Mouse (Mus musculus): ENCODE data around the gene Pde4dip. TPM values are rescaled to one million over a fixed set of nuclear protein-coding genes. Genes with fewer than 3 reads are reported as not detected.

The Pde4dip gene
- total RNA-seq, 2 experiments from 2014 or later, result 221 to 232 TPM

DNA sequence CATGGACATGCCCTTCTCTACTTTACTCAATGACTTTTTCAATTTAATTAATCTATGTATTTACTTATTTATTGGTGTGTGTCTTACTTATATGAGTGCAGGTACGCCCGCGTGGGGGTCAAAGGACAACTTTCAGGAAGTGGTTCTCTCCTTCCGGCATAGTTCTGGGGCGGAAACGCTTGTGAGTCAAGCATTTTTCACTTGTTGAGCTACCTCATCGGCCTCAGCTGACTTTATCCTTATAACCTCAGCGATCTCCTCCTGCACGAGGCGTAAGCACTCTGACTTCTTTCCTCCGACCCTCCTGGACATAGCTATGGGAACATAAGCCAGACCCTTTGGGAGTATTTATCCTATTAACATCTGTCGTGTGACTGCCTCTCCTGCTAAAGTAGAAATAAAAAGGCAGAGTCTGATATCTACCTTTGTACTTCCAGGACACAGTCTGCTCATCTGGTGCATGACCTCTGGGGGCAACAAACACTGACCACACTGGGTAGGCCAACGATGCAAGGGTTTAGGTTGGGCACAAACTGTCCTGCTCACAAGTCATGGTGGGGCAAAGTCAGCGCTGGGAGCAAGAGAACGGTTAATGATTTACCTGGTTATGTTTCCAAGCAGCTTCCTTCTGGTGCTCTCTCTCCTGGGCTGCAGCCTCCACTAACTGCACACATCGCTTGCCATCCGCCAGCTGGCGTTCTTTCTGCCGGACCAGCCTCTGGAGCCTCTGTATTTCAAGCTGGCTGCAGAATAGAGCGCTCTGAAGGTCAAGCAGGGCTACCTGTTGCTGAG lies 132.0 kb downstream of the Pde4dip start:
- no peak for DNase-seq (ENCODE audit: low spot score in 2 of 2)

DNA sequence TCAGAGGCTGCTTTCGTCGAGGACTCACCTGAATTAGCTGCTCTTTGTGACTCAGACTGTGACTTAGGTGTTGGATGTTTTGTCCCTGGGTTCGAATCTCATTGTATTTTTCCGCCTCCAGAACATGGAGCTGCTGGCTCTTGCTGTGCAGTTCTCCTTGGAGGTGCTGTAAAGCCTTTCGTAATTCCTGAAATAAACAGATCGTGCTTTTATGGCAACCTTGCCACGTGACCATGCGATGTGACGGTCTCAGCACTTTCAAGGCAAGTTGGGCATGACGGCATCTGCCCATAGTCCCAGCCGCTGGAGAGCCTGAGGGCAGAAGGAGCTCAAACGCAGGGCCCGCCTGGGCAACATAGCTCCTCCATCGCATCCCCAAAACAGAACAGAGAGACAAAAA lies 133.1 kb downstream of the Pde4dip start:
- DNase-seq (ENCODE audit: low spot score in 2 of 2), result no peak

DNA sequence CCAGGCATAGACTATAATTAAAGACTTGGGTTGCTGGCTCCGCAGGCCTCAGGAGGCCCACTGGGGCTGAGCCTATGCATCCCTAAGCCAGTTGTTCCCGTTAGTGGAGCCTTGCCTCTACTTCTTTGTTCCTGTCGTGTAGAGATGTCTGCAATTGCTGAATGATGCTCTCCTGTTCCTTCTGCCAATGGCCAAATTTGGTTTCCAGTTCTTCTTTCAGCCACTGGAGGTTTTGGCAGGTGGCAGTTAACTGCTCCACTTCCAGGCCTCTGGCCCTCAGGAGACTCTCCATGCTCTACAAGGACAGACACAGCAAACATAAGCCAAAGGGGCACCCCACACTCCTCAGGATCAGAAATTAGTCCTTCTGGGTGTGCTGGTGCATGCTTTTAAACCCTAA lies 135.6 kb downstream of the Pde4dip start:
- DNase-seq (ENCODE audit: low spot score in 2 of 2), result no peak

DNA sequence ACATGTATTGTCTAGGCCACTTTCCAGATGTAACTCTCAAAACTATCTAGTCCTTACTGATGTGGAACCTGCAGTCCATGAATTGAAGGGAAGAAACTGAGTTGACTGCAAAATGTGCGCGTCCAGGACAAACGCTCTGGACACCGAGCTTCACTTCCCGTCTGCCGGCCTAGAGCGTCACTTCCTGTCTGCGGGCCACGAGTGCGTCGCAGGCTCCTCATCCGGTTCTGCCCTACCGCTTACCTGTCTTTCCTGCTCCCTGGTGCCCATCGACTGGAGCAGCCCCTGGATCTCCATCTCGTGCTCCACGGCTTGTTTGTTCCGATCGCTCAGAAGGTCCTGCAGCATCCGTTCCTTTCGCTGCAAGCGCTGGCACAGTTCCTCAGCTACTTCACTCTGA lies 136.9 kb downstream of the Pde4dip start:
- no peak for DNase-seq (ENCODE audit: low spot score in 2 of 2)

DNA sequence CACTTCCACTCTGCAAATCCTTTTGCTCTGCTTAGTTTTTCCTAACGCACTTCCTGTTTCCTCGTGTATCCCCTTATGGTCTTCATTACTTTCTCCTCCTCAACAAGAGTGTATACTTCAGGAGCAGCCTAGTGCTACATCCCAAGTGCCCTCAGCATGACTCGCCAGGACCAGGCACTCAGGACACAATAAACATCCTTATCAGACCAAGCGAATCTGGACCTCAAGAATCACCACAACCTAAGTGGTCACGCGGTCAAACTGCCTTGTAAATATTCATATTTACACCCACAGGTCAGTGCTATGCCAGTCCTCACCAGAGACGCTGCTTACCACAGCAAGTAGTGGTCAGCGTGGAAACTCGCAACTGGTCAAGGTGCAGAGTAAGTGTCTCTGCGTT lies 139.7 kb downstream of the Pde4dip start:
- DNase-seq (ENCODE audit: low spot score in 2 of 2), result no peak

DNA sequence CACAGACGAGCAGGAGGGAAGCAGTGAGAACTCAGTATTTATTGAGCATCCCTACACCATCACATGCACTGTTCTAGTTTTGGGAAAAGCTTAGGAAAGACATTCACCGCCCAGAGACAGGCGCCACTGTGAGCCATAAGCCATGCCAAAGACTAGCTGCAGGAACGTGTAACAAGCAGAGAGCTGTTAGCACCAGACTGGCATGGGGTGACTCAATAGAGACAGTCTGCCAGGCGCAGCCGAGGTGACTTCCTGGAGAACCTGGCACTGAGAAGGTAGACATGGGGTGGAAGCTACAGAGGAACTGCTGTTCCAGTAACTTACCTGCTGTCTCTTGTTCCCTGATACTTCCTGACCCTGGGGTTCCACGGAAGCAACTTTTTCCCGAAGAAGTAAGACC lies 145.7 kb downstream of the Pde4dip start:
- no peak for DNase-seq (ENCODE audit: low spot score in 2 of 2)

DNA sequence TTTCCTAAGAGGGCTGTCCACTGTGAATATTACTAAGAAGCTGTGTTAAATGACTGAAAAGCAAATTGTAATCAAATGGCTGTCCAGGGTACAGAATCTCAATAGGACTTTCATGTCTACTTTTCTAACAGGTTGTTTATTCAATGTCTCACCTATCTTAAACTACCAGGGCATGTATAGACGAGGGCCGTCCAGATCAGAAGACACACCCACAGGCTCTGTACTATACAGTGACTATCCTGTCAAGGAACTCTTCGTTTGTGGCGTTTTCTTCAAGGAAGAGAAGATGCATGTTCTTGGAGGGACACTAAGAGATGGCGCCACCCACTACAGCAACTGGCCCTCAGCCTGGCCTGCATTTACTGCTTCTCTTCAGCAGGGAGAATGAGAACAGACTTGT lies 152.9 kb downstream of the Pde4dip start:
- DNase-seq (ENCODE audit: low spot score in 2 of 2), result no peak

DNA sequence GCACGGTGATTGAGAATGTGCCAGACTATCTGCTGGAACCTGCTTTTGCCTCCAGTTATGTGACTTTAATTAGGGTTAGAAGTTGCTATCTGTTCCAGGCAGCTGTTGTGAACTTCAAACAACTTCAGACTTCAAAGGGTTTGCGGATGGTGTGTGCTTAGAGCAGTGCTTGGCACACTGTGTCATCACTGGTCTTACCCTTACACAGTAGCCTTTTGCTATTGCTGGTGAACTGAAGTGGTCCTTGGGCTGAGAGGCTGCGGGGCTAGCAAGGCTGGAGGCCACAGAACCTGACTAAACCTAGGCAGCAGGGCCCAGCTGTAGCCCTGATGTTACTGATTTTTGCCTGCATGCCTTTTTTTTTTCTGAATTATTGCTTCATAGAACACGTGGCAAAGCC lies 154.2 kb downstream of the Pde4dip start:
- DNase-seq (ENCODE audit: low spot score in 2 of 2), result no peak

DNA sequence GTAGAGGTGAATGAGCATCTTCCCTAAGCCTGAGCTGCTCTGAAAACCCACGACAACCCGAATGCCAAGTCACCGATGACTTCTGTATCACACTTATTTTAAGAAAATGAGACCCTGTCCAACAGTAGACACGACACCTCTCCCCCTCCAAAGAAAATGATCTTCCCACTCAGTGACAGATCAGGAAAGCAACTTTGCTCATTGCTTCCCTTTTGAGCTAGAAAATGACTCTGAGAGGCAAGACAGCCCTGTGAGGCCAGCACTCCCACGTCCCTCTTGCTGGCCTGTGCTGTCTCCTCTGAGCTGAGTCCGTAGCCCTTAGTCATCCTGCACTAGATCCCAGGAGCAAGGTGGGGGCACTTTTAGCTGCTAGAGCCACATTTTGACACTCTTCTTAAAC lies 155.9 kb downstream of the Pde4dip start:
- no peak for DNase-seq (ENCODE audit: low spot score in 2 of 2)

DNA sequence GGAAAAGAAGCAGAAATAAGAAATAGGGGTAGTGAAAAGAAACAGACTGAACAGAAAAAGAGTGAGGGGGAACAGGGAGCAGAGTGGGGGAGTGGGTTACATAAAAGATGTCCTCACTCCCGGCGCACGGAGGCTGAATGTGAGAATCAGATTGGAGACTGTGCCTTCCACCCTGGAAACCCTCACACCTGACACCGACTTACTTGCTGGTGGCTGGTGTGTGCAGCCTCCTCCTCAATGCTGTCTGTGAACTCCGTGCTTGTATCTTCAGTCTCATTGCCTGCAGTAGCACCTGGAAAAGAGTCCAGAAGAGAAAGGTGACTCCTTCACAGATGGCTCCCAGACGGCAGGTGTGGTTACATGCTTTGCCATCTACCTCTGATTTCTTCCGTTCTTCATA lies 157.9 kb downstream of the Pde4dip start:
- DNase-seq (ENCODE audit: low spot score in 2 of 2), result no peak

DNA sequence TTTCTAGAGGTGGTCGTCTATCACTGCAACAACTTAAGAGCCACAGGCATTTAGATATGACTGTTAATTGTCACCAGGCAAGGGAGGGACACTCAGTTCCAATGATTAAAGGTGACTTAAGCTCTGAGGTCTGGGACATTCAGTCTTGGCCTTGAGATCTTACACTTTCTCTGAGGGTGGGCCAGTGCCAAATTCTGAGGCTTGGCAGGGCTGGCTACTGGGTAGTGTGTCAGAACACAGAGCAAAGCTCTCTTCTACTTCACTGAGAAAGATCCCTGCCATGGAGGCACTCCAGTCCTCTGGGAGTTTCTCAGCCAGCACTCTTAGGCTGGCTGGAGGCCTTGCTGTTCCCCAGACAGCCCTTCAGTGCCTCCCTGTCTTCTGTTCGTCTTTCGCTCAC lies 158.4 kb downstream of the Pde4dip start:
- DNase-seq (ENCODE audit: low spot score in 2 of 2), result peak; percentile 28 to 32

DNA sequence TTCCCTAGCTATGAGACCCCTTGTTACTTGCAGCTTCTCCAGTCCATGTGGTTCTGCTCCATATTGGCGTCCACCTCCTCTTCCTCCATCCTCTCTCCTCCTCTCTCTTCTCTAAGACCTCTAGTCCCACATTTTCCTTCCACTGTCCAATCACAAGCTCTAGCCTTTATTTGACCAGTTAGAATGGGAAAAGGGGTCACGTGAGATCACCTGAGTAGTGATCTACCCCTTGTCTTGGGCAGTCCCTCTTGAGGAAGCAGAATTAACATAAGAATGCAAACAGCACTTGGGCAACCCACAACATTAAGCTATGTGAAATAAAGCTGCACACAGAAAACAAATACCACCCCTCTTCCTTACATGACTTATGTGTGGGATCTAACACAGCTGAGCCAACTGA lies 160.7 kb downstream of the Pde4dip start:
- DNase-seq (ENCODE audit: low spot score in 2 of 2), result no peak

DNA sequence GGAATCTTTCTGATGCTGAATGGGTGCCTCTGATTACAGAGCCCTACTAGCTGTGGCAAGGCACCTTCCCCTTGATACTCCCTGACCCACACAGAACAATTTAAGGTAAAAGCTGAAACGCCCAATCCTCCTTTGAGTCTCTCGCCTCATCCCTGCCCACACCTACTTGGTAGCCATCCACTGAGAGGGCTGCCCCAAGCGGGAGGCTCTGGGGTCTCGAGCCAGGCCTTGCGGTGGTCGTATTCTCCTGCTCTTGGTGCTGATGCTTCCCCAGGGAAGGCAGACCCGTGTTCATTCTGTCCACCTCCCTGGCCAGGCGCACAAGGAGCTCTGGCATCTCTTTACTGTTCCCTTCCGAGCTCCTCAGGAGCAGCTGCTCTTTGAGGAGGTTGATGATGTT lies 169.4 kb downstream of the Pde4dip start:
- DNase-seq (ENCODE audit: low spot score in 2 of 2), result no peak

DNA sequence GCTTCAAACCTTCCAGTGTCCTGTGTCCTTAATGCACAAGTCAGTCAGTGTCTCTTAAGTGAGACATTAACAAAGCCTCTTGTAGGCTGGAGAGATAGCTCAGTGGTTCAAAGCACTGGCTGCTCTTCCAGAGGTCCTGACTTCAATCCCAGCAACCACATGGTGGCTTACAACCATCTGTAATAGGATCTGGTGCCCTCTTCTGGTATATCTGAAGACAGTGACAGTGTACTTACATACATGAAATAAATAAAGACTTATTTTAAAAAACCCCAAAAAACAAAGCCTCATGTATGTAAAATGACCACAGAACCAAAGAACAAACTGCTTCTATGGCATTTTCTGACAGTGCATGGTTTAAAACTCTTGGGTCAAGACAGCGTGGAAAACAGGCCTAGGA lies 172.6 kb downstream of the Pde4dip start:
- DNase-seq (ENCODE audit: low spot score in 2 of 2), result no peak

DNA sequence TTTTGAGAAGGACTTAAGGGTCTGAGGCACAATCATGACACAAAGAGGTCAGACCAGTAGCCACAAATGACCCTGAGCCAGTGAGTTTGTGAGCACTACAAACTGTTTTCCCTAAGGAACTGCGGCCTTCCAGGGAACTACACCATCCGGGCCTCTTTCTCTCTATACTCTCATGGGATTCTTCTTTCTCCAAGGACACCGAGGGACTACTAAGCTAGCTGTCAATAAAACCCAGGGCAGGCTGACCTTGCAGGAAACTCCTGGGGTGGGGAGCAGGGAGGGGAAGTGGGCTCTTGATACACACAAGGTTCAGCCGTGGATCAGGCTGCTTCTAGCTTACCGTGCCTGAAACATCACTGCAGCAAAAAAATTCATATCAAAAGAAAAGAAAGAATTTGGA lies 177.6 kb downstream of the Pde4dip start:
- no peak for DNase-seq (ENCODE audit: low spot score in 2 of 2)

DNA sequence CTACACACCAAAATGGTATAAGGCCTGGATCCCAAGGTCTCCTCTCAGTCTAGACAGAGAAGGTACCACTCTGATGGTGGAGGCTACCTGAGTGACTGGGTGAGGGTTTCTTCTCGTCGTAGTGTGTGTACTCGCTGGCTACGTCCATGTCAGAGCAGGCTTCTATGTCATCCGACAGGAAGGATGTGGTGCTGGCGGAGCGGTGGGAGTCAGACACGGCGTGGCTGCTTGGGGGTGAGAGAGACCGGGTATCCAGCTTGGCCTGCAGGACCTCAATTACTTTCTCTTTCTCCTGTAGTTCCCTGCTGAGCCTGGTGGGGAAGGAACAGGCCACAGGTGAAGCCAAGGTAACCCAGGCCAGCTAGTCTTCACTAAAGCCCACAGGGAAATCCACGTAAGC lies 178.4 kb downstream of the Pde4dip start:
- no peak for DNase-seq (ENCODE audit: low spot score in 2 of 2)

DNA sequence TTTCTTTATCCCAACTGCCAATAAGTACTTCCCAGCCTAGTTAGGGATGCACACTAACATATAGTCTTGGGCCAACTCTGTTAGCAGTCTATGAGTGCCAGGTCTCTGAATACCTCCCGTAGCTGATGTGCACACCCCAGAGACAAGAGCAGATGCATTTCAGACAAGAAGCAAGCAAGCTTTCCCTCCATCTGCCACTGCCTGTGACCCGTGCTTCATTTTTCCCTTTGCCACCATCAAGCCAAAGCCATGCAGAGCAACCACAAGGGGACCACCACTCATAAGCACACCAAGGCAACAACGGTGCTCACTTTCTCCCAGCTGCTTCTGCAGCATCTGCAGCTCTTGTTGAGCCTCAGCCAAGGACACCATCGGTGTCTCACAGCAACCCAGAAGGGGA lies 181.9 kb downstream of the Pde4dip start:
- DNase-seq (ENCODE audit: low spot score in 2 of 2), result no peak

DNA sequence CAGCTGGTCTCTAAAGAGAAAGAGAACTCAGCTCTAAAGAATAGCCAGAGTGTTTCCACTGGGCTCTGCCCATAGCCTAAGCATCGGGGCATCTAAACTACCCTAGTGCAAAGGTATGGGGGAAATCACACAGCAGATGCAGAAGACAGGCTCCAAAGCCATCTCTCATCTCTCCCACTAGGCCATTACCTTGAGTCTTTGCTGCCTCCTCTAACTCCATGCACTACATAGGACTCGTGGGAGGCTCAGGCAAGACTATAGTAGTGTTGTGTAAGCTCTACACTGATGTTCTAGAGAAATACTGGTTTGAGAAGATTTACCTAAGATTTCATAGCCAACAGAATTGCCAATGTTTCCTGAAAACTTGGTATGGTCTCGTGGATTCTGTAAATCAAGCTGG lies 183.0 kb downstream of the Pde4dip start:
- no peak for DNase-seq (ENCODE audit: low spot score in 2 of 2)

DNA sequence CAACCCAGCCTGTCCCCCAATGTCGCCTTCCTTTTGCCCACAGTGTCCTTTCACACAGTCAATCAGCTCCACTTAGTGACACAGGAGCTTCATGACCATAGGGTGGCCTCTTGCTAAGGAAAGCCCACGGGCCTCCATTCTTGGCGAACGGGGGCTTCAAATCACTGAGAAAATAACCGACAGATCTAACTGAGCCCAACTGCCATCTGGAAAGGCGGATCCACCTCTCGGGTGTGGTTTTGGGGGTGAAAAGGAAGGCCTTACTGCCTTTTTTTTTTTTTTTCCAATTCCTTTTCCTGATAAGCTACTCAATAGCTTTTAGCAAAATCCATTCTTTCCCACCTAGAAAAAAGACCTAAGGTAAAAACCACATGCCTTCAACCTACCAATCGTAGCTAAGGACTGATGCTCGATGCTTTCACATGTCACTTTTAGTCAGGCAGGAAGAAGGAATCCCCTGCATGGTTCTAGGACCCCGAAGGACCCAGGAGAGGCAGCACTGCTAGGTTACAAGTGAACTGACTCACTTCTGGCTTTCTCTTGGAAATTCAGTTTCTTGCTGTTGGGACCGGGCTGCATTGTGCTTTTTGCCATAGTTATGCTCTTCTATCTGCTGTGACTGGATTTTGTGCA lies 185.9 kb downstream of the Pde4dip start:
- DNase-seq (ENCODE audit: low spot score in 2 of 2), result no peak

DNA sequence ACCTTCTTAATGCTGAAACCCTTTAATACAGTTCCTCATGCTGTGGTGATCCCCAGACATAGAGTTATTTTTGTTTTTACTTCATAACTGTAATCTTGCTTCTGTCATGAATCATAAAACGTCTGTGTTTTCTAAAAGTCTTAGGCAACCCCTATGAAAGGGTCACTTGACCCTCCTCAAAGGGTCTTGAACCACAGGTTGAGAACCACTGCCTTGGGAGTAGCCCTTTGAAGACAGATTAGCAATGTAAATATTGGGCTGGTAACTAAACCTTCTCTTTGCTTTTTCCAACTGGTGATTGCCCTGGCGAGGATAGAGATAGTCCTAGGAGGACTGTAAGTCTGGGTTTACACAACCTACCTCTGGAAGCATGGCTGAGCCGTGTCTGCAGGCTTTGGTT lies 187.3 kb downstream of the Pde4dip start:
- no peak for DNase-seq (ENCODE audit: low spot score in 2 of 2)

DNA sequence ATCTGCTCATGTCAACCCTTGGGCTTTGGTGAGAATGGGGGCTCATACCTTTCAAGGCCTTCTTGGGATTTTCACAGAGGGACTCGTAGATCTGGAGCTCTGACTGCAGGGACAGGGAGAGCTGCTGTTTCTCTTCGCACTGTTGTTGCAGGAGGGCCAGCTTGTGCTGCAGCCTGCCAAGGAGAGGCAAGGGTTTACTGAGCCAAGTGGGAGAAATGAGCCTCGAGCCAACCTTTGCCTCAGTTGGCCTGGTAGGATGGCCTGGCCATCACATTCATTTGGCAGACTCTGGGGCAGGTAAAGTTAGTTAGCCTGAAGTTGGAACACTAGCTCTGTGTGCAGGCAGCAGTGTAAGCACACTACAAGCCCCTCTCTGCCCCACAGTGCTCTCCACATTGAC lies 189.4 kb downstream of the Pde4dip start:
- no peak for DNase-seq (ENCODE audit: low spot score in 2 of 2)

DNA sequence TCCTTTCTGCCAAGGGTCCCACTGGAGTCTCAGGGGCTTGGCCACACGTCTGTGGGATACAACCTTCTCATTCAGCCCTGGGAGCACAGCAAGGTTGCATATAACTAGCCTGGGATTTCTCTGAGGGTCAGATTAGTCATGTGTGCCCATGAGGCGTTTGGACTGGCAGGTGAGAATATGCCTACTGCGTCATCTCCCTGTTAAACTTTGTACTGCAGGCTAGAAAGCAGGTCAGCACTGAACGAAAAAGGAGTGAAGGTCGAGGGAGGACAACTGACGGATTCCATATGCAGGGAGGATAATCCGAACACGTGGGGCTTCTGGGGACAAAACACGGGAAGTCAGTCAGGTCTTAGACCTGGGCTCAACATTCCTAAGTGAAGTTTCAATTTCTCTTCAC lies 191.2 kb downstream of the Pde4dip start:
- DNase-seq (ENCODE audit: low spot score in 2 of 2), result no peak

DNA sequence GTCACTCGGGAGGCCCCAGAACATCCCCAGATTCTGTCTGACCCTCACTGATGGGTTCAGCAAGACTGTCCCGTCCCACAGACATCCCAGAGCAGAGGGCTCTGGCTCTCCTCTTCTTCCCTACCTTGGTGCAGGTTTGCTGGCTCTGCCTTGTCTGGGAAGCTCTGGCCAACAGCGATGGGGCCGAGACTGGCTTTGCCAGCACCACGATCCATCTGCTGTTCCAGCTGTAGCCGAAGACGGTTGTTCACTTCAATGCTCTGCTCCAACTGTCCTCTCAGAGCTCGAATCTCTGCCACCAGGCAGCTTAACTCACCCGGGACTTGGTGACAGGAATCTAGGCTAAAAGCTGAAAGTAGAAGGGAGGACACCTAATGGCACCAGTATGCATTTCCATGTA lies 191.6 kb downstream of the Pde4dip start:
- DNase-seq (ENCODE audit: low spot score in 2 of 2), result no peak

All from layer of hippocampus, postnatal 10 days (tissue).